Mouse (Mus musculus) retina, adult 2 months (tissue): ENCODE results near the gene Hsd3b7.

ENCODE experiments used
- DNase-seq: peaks from one replicate; pipeline ENCODE4 v3.0.0-alpha.2; 2012; ENCODE audit warnings: low read depth, low spot score

The Hsd3b7 gene

GRCm38 (mm10) chr7:127800435-127801009 lies at the start of gene Hsd3b7:
Gene Hsd3b7 (plus strand): TSS chr7:127800604.
- peak; percentile 33 for DNase-seq

GRCm38 (mm10) chr7:127751619-127752018 lies 48.8 kb upstream of the Hsd3b7 start:
- DNase-seq, result no peak

- DNase-seq, result no peak
Measured at GRCm38 (mm10) chr7:127752069-127752468, 48.3 kb upstream of the Hsd3b7 start.

- DNase-seq, result no peak
Measured at GRCm38 (mm10) chr7:127753158-127753557, 47.2 kb upstream of the Hsd3b7 start.

GRCm38 (mm10) chr7:127753741-127754140 lies 46.7 kb upstream of the Hsd3b7 start:
- no peak for DNase-seq

- no peak for DNase-seq
Measured at GRCm38 (mm10) chr7:127759716-127760115, 40.7 kb upstream of the Hsd3b7 start.

GRCm38 (mm10) chr7:127760478-127760877 lies 39.9 kb upstream of the Hsd3b7 start:
- no peak for DNase-seq

GRCm38 (mm10) chr7:127761026-127761425 lies 39.4 kb upstream of the Hsd3b7 start:
- DNase-seq, result no peak

- no peak for DNase-seq
Measured at GRCm38 (mm10) chr7:127763642-127764041, 36.8 kb upstream of the Hsd3b7 start.

- DNase-seq, result no peak
Measured at GRCm38 (mm10) chr7:127765756-127766155, 34.6 kb upstream of the Hsd3b7 start.

GRCm38 (mm10) chr7:127766851-127767609 lies 33.4 kb upstream of the Hsd3b7 start:
- no peak for DNase-seq

GRCm38 (mm10) chr7:127767671-127768345 lies 32.6 kb upstream of the Hsd3b7 start:
- no peak for DNase-seq

- no peak for DNase-seq
Measured at GRCm38 (mm10) chr7:127768346-127768996, 31.9 kb upstream of the Hsd3b7 start.

GRCm38 (mm10) chr7:127768997-127769593 lies 31.3 kb upstream of the Hsd3b7 start:
- no peak for DNase-seq

GRCm38 (mm10) chr7:127769651-127770038 lies 30.8 kb upstream of the Hsd3b7 start, which contains the start of gene Orai3:
Gene Orai3 (plus strand): TSS chr7:127769815.
- DNase-seq, result no peak

- DNase-seq, result no peak
Measured at GRCm38 (mm10) chr7:127770039-127770905, 30.1 kb upstream of the Hsd3b7 start.

GRCm38 (mm10) chr7:127771262-127771661 lies 29.1 kb upstream of the Hsd3b7 start:
- no peak for DNase-seq

GRCm38 (mm10) chr7:127772080-127772479 lies 28.3 kb upstream of the Hsd3b7 start:
- DNase-seq, result no peak

GRCm38 (mm10) chr7:127772557-127772956 lies 27.8 kb upstream of the Hsd3b7 start:
- DNase-seq, result no peak

- DNase-seq, result no peak
Measured at GRCm38 (mm10) chr7:127773664-127774384, 26.6 kb upstream of the Hsd3b7 start.
